Comparison of ENCODE assay signal across 8 mouse cellular contexts in genomic region chr9:21236991-21237367, GRCm38 (mm10). TPM values are rescaled to one million over a fixed set of nuclear protein-coding genes. Genes with fewer than 3 reads are reported as not detected.
DNase-seq lines count a peak whose midpoint lies in the region; ATAC-seq and TF ChIP-seq lines count a peak whose summit lies in the region.

No protein-coding gene starts in this region.

- 0 out of 2 replicates have a peak overlapping the region, but pooled peaks have one; percentile 5 for H3K27ac ChIP-seq in thymus, adult 2 months (ENCODE audit: control insufficient read depth, insufficient read depth, low read length)
- peak overlapping the region; percentile 97 for H3K27ac ChIP-seq in liver, embryonic 13.5 days

- 77% methylated on average over 25 of the region's 25 CpGs for WGBS in thymus, adult 2 months
- 67% methylated on average over 25 of the region's 25 CpGs for WGBS in liver, embryonic 13.5 days (ENCODE audit: insufficient replicate concordance)

- ATAC-seq in erythroblast, adult 5-6 weeks (replicated peaks; ENCODE audit: low FRiP score, poor library complexity, severe bottlenecking) = no peak
- ATAC-seq in liver, embryonic 13.5 days (ENCODE audit: low read depth) = no peak

- peaks cover 3% of the 10 kb centered on the region; the same call in 1 of the 2 replicates for H3K9me3 ChIP-seq in erythroblast, embryonic 14.5 days (ENCODE audit: control insufficient read depth, low read length)
- H3K9me3 ChIP-seq in liver, embryonic 13.5 days (replicated peaks) = no peaks in the 10 kb centered on the region

- peak overlapping the region; percentile 99 for H3K4me3 ChIP-seq in erythroblast, embryonic 14.5 days (replicated peaks)
- peak overlapping the region; percentile 69 for H3K4me3 ChIP-seq in thymus, adult 2 months (ENCODE audit: control insufficient read depth, insufficient read depth, low read length)
- peak overlapping the region; percentile 98 for H3K4me3 ChIP-seq in liver, embryonic 13.5 days (replicated peaks)

- DNase-seq in thymus, adult 2 months = no peak
- no peak for DNase-seq in thymus, postnatal 36 days
- no peak for DNase-seq in liver, embryonic 13.5 days
- no peak for DNase-seq in yolk sac, embryonic 10.5 days (ENCODE audit: low spot score)
- DNase-seq in embryo, embryonic 10 days (ENCODE audit: low spot score) = no peak
- DNase-seq in thymus, postnatal 14 days = no peak

- H3K36me3 ChIP-seq in erythroblast, embryonic 14.5 days (ENCODE audit: control insufficient read depth) = peaks cover 55% of the 10 kb centered on the region
- H3K36me3 ChIP-seq in thymus, adult 2 months (ENCODE audit: control insufficient read depth, insufficient read depth, low read length) = no peaks in the 10 kb centered on the region
- H3K36me3 ChIP-seq in liver, embryonic 13.5 days = peaks cover 52% of the 10 kb centered on the region

- peaks cover 65% of the 10 kb centered on the region for H3K4me1 ChIP-seq in erythroblast, embryonic 14.5 days (ENCODE audit: control insufficient read depth)
- H3K4me1 ChIP-seq in thymus, adult 2 months (replicated peaks; ENCODE audit: control insufficient read depth, insufficient read depth, low read length) = peaks cover 25% of the 10 kb centered on the region
- peaks cover 59% of the 10 kb centered on the region for H3K4me1 ChIP-seq in liver, embryonic 13.5 days (replicated peaks)

- no peak for TF ChIP-seq POLR2A in thymus, adult 2 months (IDR thresholded peaks at IDR 0.05; ENCODE audit: control insufficient read depth, extremely low read depth, insufficient read depth, low read length, poor library complexity)

- peak overlapping the region; percentile 94 for H3K4me2 ChIP-seq in liver, embryonic 13.5 days

- TF ChIP-seq CTCF in thymus, adult 2 months (IDR thresholded peaks at IDR 0.05; ENCODE audit: borderline replicate concordance, control insufficient read depth, extremely low read depth, insufficient read depth, low read length, poor library complexity) = no peak

- peak overlapping the region; percentile 100 for H3K9ac ChIP-seq in liver, embryonic 13.5 days

- H3K27me3 ChIP-seq in erythroblast, embryonic 14.5 days (ENCODE audit: control insufficient read depth) = peaks cover 7% of the 10 kb centered on the region
- H3K27me3 ChIP-seq in thymus, adult 2 months (ENCODE audit: control insufficient read depth, insufficient read depth, low read length) = no peaks in the 10 kb centered on the region
- H3K27me3 ChIP-seq in liver, embryonic 13.5 days = peaks cover 5% of the 10 kb centered on the region

RNA-seq across cellular contexts. Expression of gene Keap1, which starts 2.2 kb away (rescaled TPM):
- 4.2 and 5.2 TPM in 2 replicates for polyA plus RNA-seq in erythroblast, embryonic 14.5 days (2012)
- total RNA-seq in erythroblast, adult 5-6 weeks (2015; ENCODE audit: low replicate concordance) = 4.6 and 6.9 TPM in 2 replicates
- 6.8 and 8.9 TPM in 2 replicates for total RNA-seq in erythroblast, adult 5-6 weeks (2017; ENCODE audit: low replicate concordance)
- polyA plus RNA-seq in thymus, adult 2 months (2012; rRNA removed) = 115 and 122 TPM in 2 replicates
- 31.9 TPM in 2 replicates for polyA plus RNA-seq in liver, embryonic 13.5 days (2015; fragmentation: Nextera tagmentation; extraction: Ambion mirVana)

RNA-seq across cellular contexts. Expression of gene S1pr5, which starts 11.3 kb away (rescaled TPM):
- polyA plus RNA-seq in erythroblast, embryonic 14.5 days (2012) = not detected in 2 replicates
- total RNA-seq in erythroblast, adult 5-6 weeks (2015; ENCODE audit: low replicate concordance) = 1.7 TPM in 1 of 2 replicates, not detected in the other
- 1.1 and 3.2 TPM in 2 replicates for total RNA-seq in erythroblast, adult 5-6 weeks (2017; ENCODE audit: low replicate concordance)
- polyA plus RNA-seq in thymus, adult 2 months (2012; rRNA removed) = 0.70 and 0.78 TPM in 2 replicates
- polyA plus RNA-seq in liver, embryonic 13.5 days (2015; fragmentation: Nextera tagmentation; extraction: Ambion mirVana) = 0.03 and 0.10 TPM in 2 replicates

RNA-seq across cellular contexts. Expression of gene Atg4d, which starts 28.1 kb away (rescaled TPM):
- polyA plus RNA-seq in erythroblast, embryonic 14.5 days (2012) = 25.4 and 30.2 TPM in 2 replicates
- 11.9 TPM in 2 replicates for total RNA-seq in erythroblast, adult 5-6 weeks (2015; ENCODE audit: low replicate concordance)
- total RNA-seq in erythroblast, adult 5-6 weeks (2017; ENCODE audit: low replicate concordance) = 31.9 and 59.8 TPM in 2 replicates
- polyA plus RNA-seq in thymus, adult 2 months (2012; rRNA removed) = 84.3 and 87.7 TPM in 2 replicates
- polyA plus RNA-seq in liver, embryonic 13.5 days (2015; fragmentation: Nextera tagmentation; extraction: Ambion mirVana) = 85.5 and 86.2 TPM in 2 replicates

RNA-seq across cellular contexts. Expression of gene Kri1, which starts 50.8 kb away (rescaled TPM):
- 3.5 and 4.6 TPM in 2 replicates for polyA plus RNA-seq in erythroblast, embryonic 14.5 days (2012)
- 14.0 and 26.7 TPM in 2 replicates for total RNA-seq in erythroblast, adult 5-6 weeks (2015; ENCODE audit: low replicate concordance)
- 16.7 and 22.3 TPM in 2 replicates for total RNA-seq in erythroblast, adult 5-6 weeks (2017; ENCODE audit: low replicate concordance)
- polyA plus RNA-seq in thymus, adult 2 months (2012; rRNA removed) = 56.5 and 57.9 TPM in 2 replicates
- 9.9 and 10.3 TPM in 2 replicates for polyA plus RNA-seq in liver, embryonic 13.5 days (2015; fragmentation: Nextera tagmentation; extraction: Ambion mirVana)

RNA-seq across cellular contexts. Expression of gene Cdkn2d, which starts 54.2 kb away (rescaled TPM):
- polyA plus RNA-seq in erythroblast, embryonic 14.5 days (2012) = 36.6 and 42.6 TPM in 2 replicates
- total RNA-seq in erythroblast, adult 5-6 weeks (2015; ENCODE audit: low replicate concordance) = 29.4 and 40.1 TPM in 2 replicates
- 15.9 and 25.5 TPM in 2 replicates for total RNA-seq in erythroblast, adult 5-6 weeks (2017; ENCODE audit: low replicate concordance)
- 319 and 330 TPM in 2 replicates for polyA plus RNA-seq in thymus, adult 2 months (2012; rRNA removed)
- 104 and 105 TPM in 2 replicates for polyA plus RNA-seq in liver, embryonic 13.5 days (2015; fragmentation: Nextera tagmentation; extraction: Ambion mirVana)
